Mouse (Mus musculus): ENCODE results near the gene Ankrd23. TPM values are rescaled to one million over a fixed set of nuclear protein-coding genes. Genes with fewer than 3 reads are reported as not detected.

Gene Ankrd23
- polyA plus RNA-seq, 1 experiment from 2014 or later, result 10.5 TPM

GRCm38 (mm10) chr1:36531461-36531860 is 5.2 kb downstream of the Ankrd23 start:
- Histone ChIP-seq H3K9me3 (ENCODE audit: control insufficient read depth, low read length) (no peaks in the 10 kb centered on the region), H3K4me3 (replicated peaks; ENCODE audit: low read depth, low read length) (no peak overlapping the region), H3K36me3 (ENCODE audit: control insufficient read depth, insufficient read depth, low read length) (0 out of 2 replicates have a peak, but pooled peaks cover 2% of the 10 kb centered on the region), H3K9ac (replicated peaks; ENCODE audit: low read length) (no peak overlapping the region), H3K4me2 (ENCODE audit: low read length) (no peak overlapping the region), H3K27me3 (ENCODE audit: control insufficient read depth, insufficient read depth, low read length) (no peaks in the 10 kb centered on the region), H3K4me1 (ENCODE audit: control insufficient read depth, insufficient read depth, low read length) (no peaks in the 10 kb centered on the region), H3K27ac (replicated peaks; ENCODE audit: low read depth, low read length) (no peak overlapping the region)
- ATAC-seq (ENCODE audit: low FRiP score, low TSS enrichment), result no peak
- no peak for DNase-seq
- WGBS, result 95% methylated on average over 12 of the region's 12 CpGs

- no peaks in the 10 kb centered on the region for H3K27me3 ChIP-seq (ENCODE audit: control insufficient read depth, insufficient read depth, low read length)
- H3K9ac ChIP-seq (replicated peaks; ENCODE audit: low read length), result no peak overlapping the region
- H3K27ac ChIP-seq (replicated peaks; ENCODE audit: low read depth, low read length), result no peak overlapping the region
- H3K36me3 ChIP-seq (ENCODE audit: control insufficient read depth, insufficient read depth, low read length), result peaks cover 5% of the 10 kb centered on the region
- H3K4me2 ChIP-seq (ENCODE audit: low read length), result no peak overlapping the region
- no peak overlapping the region for H3K4me3 ChIP-seq (replicated peaks; ENCODE audit: low read depth, low read length)
- ATAC-seq (ENCODE audit: low FRiP score, low TSS enrichment) (no peak), DNase-seq (no peak)
- H3K4me1 ChIP-seq (ENCODE audit: control insufficient read depth, insufficient read depth, low read length), result no peaks in the 10 kb centered on the region
- WGBS, result 91% methylated on average over 7 of the region's 7 CpGs
- H3K9me3 ChIP-seq (ENCODE audit: control insufficient read depth, low read length), result no peaks in the 10 kb centered on the region
Observed at GRCm38 (mm10) chr1:36530962-36531361, 5.7 kb downstream of the Ankrd23 start.

GRCm38 (mm10) chr1:36530485-36530884 is 6.2 kb downstream of the Ankrd23 start:
- no peak overlapping the region for H3K4me2 ChIP-seq (ENCODE audit: low read length)
- no peak overlapping the region for H3K4me3 ChIP-seq (replicated peaks; ENCODE audit: low read depth, low read length)
- no peak overlapping the region for H3K27ac ChIP-seq (replicated peaks; ENCODE audit: low read depth, low read length)
- H3K4me1 ChIP-seq (ENCODE audit: control insufficient read depth, insufficient read depth, low read length), result no peaks in the 10 kb centered on the region
- no peaks in the 10 kb centered on the region for H3K9me3 ChIP-seq (ENCODE audit: control insufficient read depth, low read length)
- H3K36me3 ChIP-seq (ENCODE audit: control insufficient read depth, insufficient read depth, low read length), result peaks cover 10% of the 10 kb centered on the region
- no peaks in the 10 kb centered on the region for H3K27me3 ChIP-seq (ENCODE audit: control insufficient read depth, insufficient read depth, low read length)
- no peak overlapping the region for H3K9ac ChIP-seq (replicated peaks; ENCODE audit: low read length)
- DNase-seq, result no peak
- WGBS, result 87% methylated on average over 8 of the region's 8 CpGs
- no peak for ATAC-seq (ENCODE audit: low FRiP score, low TSS enrichment)

GRCm38 (mm10) chr1:36529875-36530274 is 6.8 kb downstream of the Ankrd23 start:
- peaks cover 16% of the 10 kb centered on the region for H3K36me3 ChIP-seq (ENCODE audit: control insufficient read depth, insufficient read depth, low read length)
- no peak overlapping the region for H3K9ac ChIP-seq (replicated peaks; ENCODE audit: low read length)
- DNase-seq, result no peak
- H3K4me3 ChIP-seq (replicated peaks; ENCODE audit: low read depth, low read length), result no peak overlapping the region
- no peaks in the 10 kb centered on the region for H3K27me3 ChIP-seq (ENCODE audit: control insufficient read depth, insufficient read depth, low read length)
- WGBS, result 98% methylated on average over 4 of the region's 4 CpGs
- no peak overlapping the region for H3K4me2 ChIP-seq (ENCODE audit: low read length)
- no peaks in the 10 kb centered on the region for H3K9me3 ChIP-seq (ENCODE audit: control insufficient read depth, low read length)
- H3K4me1 ChIP-seq (ENCODE audit: control insufficient read depth, insufficient read depth, low read length), result no peaks in the 10 kb centered on the region
- ATAC-seq (ENCODE audit: low FRiP score, low TSS enrichment), result no peak
- H3K27ac ChIP-seq (replicated peaks; ENCODE audit: low read depth, low read length), result no peak overlapping the region

- Histone ChIP-seq H3K27me3 (ENCODE audit: control insufficient read depth, insufficient read depth, low read length) (no peaks in the 10 kb centered on the region), H3K4me1 (ENCODE audit: control insufficient read depth, insufficient read depth, low read length) (no peaks in the 10 kb centered on the region), H3K4me3 (replicated peaks; ENCODE audit: low read depth, low read length) (no peak overlapping the region), H3K9me3 (ENCODE audit: control insufficient read depth, low read length) (no peaks in the 10 kb centered on the region), H3K27ac (replicated peaks; ENCODE audit: low read depth, low read length) (no peak overlapping the region), H3K36me3 (ENCODE audit: control insufficient read depth, insufficient read depth, low read length) (peaks cover 22% of the 10 kb centered on the region), H3K4me2 (ENCODE audit: low read length) (no peak overlapping the region), H3K9ac (replicated peaks; ENCODE audit: low read length) (no peak overlapping the region)
- WGBS, result 92% methylated on average over 4 of the region's 4 CpGs
- ATAC-seq (ENCODE audit: low FRiP score, low TSS enrichment) (no peak), DNase-seq (no peak)
Observed at GRCm38 (mm10) chr1:36529274-36529673, 7.4 kb downstream of the Ankrd23 start.

GRCm38 (mm10) chr1:36528351-36528750 is 8.3 kb downstream of the Ankrd23 start:
- 3% methylated on average over 1 of the region's 1 CpGs for WGBS
- peak; percentile 84 for DNase-seq
- no peak overlapping the region for H3K4me3 ChIP-seq (replicated peaks; ENCODE audit: low read depth, low read length)
- peak; percentile 42; the same call in 1 of the 2 replicates for ATAC-seq (ENCODE audit: low FRiP score, low TSS enrichment)
- H3K9ac ChIP-seq (replicated peaks; ENCODE audit: low read length), result no peak overlapping the region
- no peaks in the 10 kb centered on the region for H3K9me3 ChIP-seq (ENCODE audit: control insufficient read depth, low read length)
- H3K27me3 ChIP-seq (ENCODE audit: control insufficient read depth, insufficient read depth, low read length), result no peaks in the 10 kb centered on the region
- H3K36me3 ChIP-seq (ENCODE audit: control insufficient read depth, insufficient read depth, low read length), result peaks cover 31% of the 10 kb centered on the region
- peak overlapping the region; percentile 66 for H3K27ac ChIP-seq (replicated peaks; ENCODE audit: low read depth, low read length)
- no peaks in the 10 kb centered on the region for H3K4me1 ChIP-seq (ENCODE audit: control insufficient read depth, insufficient read depth, low read length)
- no peak overlapping the region for H3K4me2 ChIP-seq (ENCODE audit: low read length)

- peaks cover 43% of the 10 kb centered on the region for H3K36me3 ChIP-seq (ENCODE audit: control insufficient read depth, insufficient read depth, low read length)
- no peaks in the 10 kb centered on the region for H3K27me3 ChIP-seq (ENCODE audit: control insufficient read depth, insufficient read depth, low read length)
- no peak overlapping the region for H3K4me2 ChIP-seq (ENCODE audit: low read length)
- no peaks in the 10 kb centered on the region for H3K9me3 ChIP-seq (ENCODE audit: control insufficient read depth, low read length)
- 91% methylated on average over 10 of the region's 10 CpGs for WGBS
- no peak overlapping the region for H3K4me3 ChIP-seq (replicated peaks; ENCODE audit: low read depth, low read length)
- no peak overlapping the region for H3K9ac ChIP-seq (replicated peaks; ENCODE audit: low read length)
- no peaks in the 10 kb centered on the region for H3K4me1 ChIP-seq (ENCODE audit: control insufficient read depth, insufficient read depth, low read length)
- DNase-seq (no peak), ATAC-seq (ENCODE audit: low FRiP score, low TSS enrichment) (no peak)
- H3K27ac ChIP-seq (replicated peaks; ENCODE audit: low read depth, low read length), result no peak overlapping the region
Observed at GRCm38 (mm10) chr1:36526903-36527302, 9.8 kb downstream of the Ankrd23 start.

- WGBS, result 95% methylated on average over 12 of the region's 12 CpGs
- Histone ChIP-seq H3K4me2 (ENCODE audit: low read length) (no peak overlapping the region), H3K9ac (replicated peaks; ENCODE audit: low read length) (no peak overlapping the region), H3K9me3 (ENCODE audit: control insufficient read depth, low read length) (no peaks in the 10 kb centered on the region), H3K4me1 (ENCODE audit: control insufficient read depth, insufficient read depth, low read length) (no peaks in the 10 kb centered on the region), H3K4me3 (replicated peaks; ENCODE audit: low read depth, low read length) (no peak overlapping the region), H3K27ac (replicated peaks; ENCODE audit: low read depth, low read length) (no peak overlapping the region), H3K36me3 (ENCODE audit: control insufficient read depth, insufficient read depth, low read length) (peaks cover 53% of the 10 kb centered on the region), H3K27me3 (ENCODE audit: control insufficient read depth, insufficient read depth, low read length) (no peaks in the 10 kb centered on the region)
- no peak for ATAC-seq (ENCODE audit: low FRiP score, low TSS enrichment)
- DNase-seq, result no peak
Observed at GRCm38 (mm10) chr1:36525774-36526173, 10.9 kb downstream of the Ankrd23 start.

GRCm38 (mm10) chr1:36524058-36524457 is 12.6 kb downstream of the Ankrd23 start:
- 95% methylated on average over 5 of the region's 5 CpGs for WGBS
- H3K4me3 ChIP-seq (replicated peaks; ENCODE audit: low read depth, low read length), result no peak overlapping the region
- ATAC-seq (ENCODE audit: low FRiP score, low TSS enrichment) (no peak), DNase-seq (no peak)
- H3K4me2 ChIP-seq (ENCODE audit: low read length), result no peak overlapping the region
- H3K4me1 ChIP-seq (ENCODE audit: control insufficient read depth, insufficient read depth, low read length), result no peaks in the 10 kb centered on the region
- no peaks in the 10 kb centered on the region for H3K9me3 ChIP-seq (ENCODE audit: control insufficient read depth, low read length)
- no peak overlapping the region for H3K9ac ChIP-seq (replicated peaks; ENCODE audit: low read length)
- peaks cover 70% of the 10 kb centered on the region for H3K36me3 ChIP-seq (ENCODE audit: control insufficient read depth, insufficient read depth, low read length)
- no peaks in the 10 kb centered on the region for H3K27me3 ChIP-seq (ENCODE audit: control insufficient read depth, insufficient read depth, low read length)
- H3K27ac ChIP-seq (replicated peaks; ENCODE audit: low read depth, low read length), result peak overlapping the region; percentile 67; the same call in 1 of the 2 replicates

Measured in midbrain, embryonic 14.5 days (tissue).